In the genomic region with DNA sequence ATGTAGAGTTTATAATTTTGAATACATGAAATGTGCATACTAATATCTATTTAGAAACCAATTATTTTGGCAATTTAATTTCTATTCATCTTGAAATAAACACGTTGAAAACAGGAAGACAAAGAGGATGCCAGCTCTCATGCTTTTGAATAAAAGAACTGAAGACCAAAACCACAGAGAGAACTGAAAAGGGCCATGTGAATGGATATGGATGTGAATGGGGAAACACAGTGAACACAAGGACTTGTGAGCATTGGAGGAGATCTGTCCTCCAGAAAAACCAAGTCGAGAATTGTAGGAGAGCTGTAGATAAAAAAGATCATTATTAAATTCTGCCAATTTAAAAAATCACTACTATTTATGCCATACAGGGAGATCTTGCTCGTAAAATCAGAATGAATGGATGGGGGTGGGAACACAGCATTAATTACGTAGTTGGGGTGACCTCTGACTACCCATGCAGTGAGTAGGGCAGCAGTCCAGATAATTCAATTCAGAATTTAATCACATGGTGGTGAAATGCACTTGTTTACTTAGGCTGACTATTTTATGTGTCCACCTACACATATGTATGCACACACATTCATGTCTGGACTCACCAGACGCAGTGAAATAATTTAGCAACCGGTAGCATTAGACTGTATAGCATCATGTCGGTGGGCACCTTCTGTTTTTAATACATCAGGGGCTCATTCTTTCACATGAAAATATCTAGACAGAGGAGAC, we compare ENCODE assay signal across 23 mouse cellular contexts.
A peak's percentile ranks its signal among the peaks of the same experiment; 100 is the strongest.
DNase-seq lines count a peak whose midpoint lies in the region; ATAC-seq and TF ChIP-seq lines count a peak whose summit lies in the region.
"Had no signal": no experiment of that assay in that cellular context is flagged by ENCODE, and none has a peak within 500 bp of the region (broad histone marks: within the 10 kb centered on the region; RNA-seq: fewer than 3 reads in every experiment).

No protein-coding gene starts in this region.

- H3K4me2 ChIP-seq in forebrain, postnatal 0 days (ENCODE audit: low read depth), result no peak overlapping the region
- no peak overlapping the region for H3K4me2 ChIP-seq in midbrain, embryonic 13.5 days (replicated peaks)
- H3K4me2 ChIP-seq in forebrain, embryonic 13.5 days, result no peak overlapping the region
- H3K4me2 ChIP-seq: embryonic facial prominence, embryonic 13.5 days; heart, embryonic 11.5 days; liver, embryonic 12.5 days; lung, embryonic 14.5 days had no signal

- no peak overlapping the region for H3K9ac ChIP-seq in forebrain, postnatal 0 days
- H3K9ac ChIP-seq in midbrain, embryonic 13.5 days (replicated peaks), result no peak overlapping the region
- H3K9ac ChIP-seq in forebrain, embryonic 13.5 days, result no peak overlapping the region
- H3K9ac ChIP-seq: embryonic facial prominence, embryonic 13.5 days; limb, embryonic 12.5 days; liver, embryonic 12.5 days; lung, embryonic 14.5 days had no signal

- no peak for ATAC-seq in forebrain, postnatal 0 days
- no peak for ATAC-seq in midbrain, embryonic 13.5 days
- peak; percentile 55; the same call in 1 of the 2 replicates for ATAC-seq in forebrain, embryonic 13.5 days
- ATAC-seq: CD4-positive, CD25-positive, alpha-beta regulatory T cell, adult 4 months; liver, embryonic 12.5 days had no signal

- peaks cover 13% of the 10 kb centered on the region; the same call in 1 of the 2 replicates for H3K27me3 ChIP-seq in forebrain, embryonic 10.5 days (ENCODE audit: poor library complexity, severe bottlenecking)
- no peaks in the 10 kb centered on the region for H3K27me3 ChIP-seq in forebrain, postnatal 0 days (ENCODE audit: insufficient read depth, low read length)
- H3K27me3 ChIP-seq in midbrain, embryonic 10.5 days (ENCODE audit: low read depth, poor library complexity, severe bottlenecking), result peaks cover 2% of the 10 kb centered on the region; the same call in 1 of the 2 replicates
- no peaks in the 10 kb centered on the region for H3K27me3 ChIP-seq in midbrain, embryonic 13.5 days
- no peaks in the 10 kb centered on the region for H3K27me3 ChIP-seq in forebrain, embryonic 13.5 days
- H3K27me3 ChIP-seq: embryonic facial prominence, embryonic 13.5 days; limb, embryonic 12.5 days; liver, embryonic 12.5 days had no signal

- H3K27ac ChIP-seq in forebrain, embryonic 10.5 days, result peak overlapping the region; percentile 48
- H3K27ac ChIP-seq in forebrain, postnatal 0 days (ENCODE audit: low read depth, low read length), result no peak overlapping the region
- peak overlapping the region; percentile 28; the same call in 1 of the 2 replicates for H3K27ac ChIP-seq in midbrain, embryonic 10.5 days (replicated peaks)
- no peak overlapping the region for H3K27ac ChIP-seq in midbrain, embryonic 13.5 days
- no peak overlapping the region for H3K27ac ChIP-seq in forebrain, embryonic 13.5 days
- H3K27ac ChIP-seq: embryonic facial prominence, embryonic 13.5 days; limb, embryonic 12.5 days; liver, embryonic 12.5 days had no signal

- WGBS in forebrain, embryonic 10.5 days, result 58% methylated on average over 7 of the region's 7 CpGs
- WGBS in forebrain, postnatal 0 days, result 34% methylated on average over 7 of the region's 7 CpGs
- WGBS in midbrain, embryonic 10.5 days, result 48% methylated on average over 7 of the region's 7 CpGs
- 42% methylated on average over 7 of the region's 7 CpGs for whole genome bisulfite sequencing in midbrain, embryonic 13.5 days
- WGBS in forebrain, embryonic 13.5 days, result 30% methylated on average over 7 of the region's 7 CpGs
- 76% methylated on average over 7 of the region's 7 CpGs for WGBS in lung, adult 2 months

- no peaks in the 10 kb centered on the region for H3K36me3 ChIP-seq in forebrain, embryonic 10.5 days (replicated peaks)
- no peaks in the 10 kb centered on the region for H3K36me3 ChIP-seq in forebrain, postnatal 0 days (ENCODE audit: insufficient read depth)
- no peaks in the 10 kb centered on the region for H3K36me3 ChIP-seq in midbrain, embryonic 10.5 days
- H3K36me3 ChIP-seq in midbrain, embryonic 13.5 days, result no peaks in the 10 kb centered on the region
- no peaks in the 10 kb centered on the region for H3K36me3 ChIP-seq in forebrain, embryonic 13.5 days (ENCODE audit: poor library complexity, severe bottlenecking)
- H3K36me3 ChIP-seq: embryonic facial prominence, embryonic 13.5 days; limb, embryonic 12.5 days; liver, embryonic 12.5 days had no signal

- DNase-seq in forebrain, embryonic 10.5 days (ENCODE audit: extremely low spot score, low spot score), result no peak
- DNase-seq in forebrain, postnatal 0 days, result no peak
- DNase-seq in midbrain, embryonic 10.5 days (ENCODE audit: low spot score), result no peak
- peak; percentile 11 for DNase-seq in Muller cell, postnatal 12 days (ENCODE audit: inconsistent ontology term)
- DNase-seq in lung, adult 2 months, result no peak
- no peak for DNase-seq in layer of hippocampus, adult 18-20 months (ENCODE audit: low spot score in 2 of 2)
- DNase-seq: adrenal gland, postnatal 25 days; cerebellum, adult 9-11 months; gastrocnemius, postnatal 10 days; heart, adult 11 months; kidney, adult 2 months; kidney, postnatal 10 days; lung, embryonic 14.5 days; thymus, adult 18-20 months; thymus, postnatal 36 days had no signal

- H3K4me3 ChIP-seq in forebrain, embryonic 10.5 days, result no peak overlapping the region
- H3K4me3 ChIP-seq in forebrain, postnatal 0 days (ENCODE audit: low read depth, low read length), result no peak overlapping the region
- no peak overlapping the region for H3K4me3 ChIP-seq in midbrain, embryonic 10.5 days
- no peak overlapping the region for H3K4me3 ChIP-seq in midbrain, embryonic 13.5 days (replicated peaks)
- no peak overlapping the region for H3K4me3 ChIP-seq in forebrain, embryonic 13.5 days
- no peak overlapping the region for H3K4me3 ChIP-seq in lung, adult 2 months (replicated peaks; ENCODE audit: extremely low read depth, low read depth, low read length)
- H3K4me3 ChIP-seq: embryonic facial prominence, embryonic 13.5 days; erythroblast, embryonic 14.5 days; limb, embryonic 12.5 days; liver, embryonic 12.5 days had no signal

- TF ChIP-seq POLR2A in lung, adult 2 months (IDR thresholded peaks at IDR 0.05; ENCODE audit: borderline replicate concordance, extremely low read depth, low read depth, low read length), result no peak

- H3K4me1 ChIP-seq in forebrain, embryonic 10.5 days, result peaks cover 31% of the 10 kb centered on the region
- H3K4me1 ChIP-seq in forebrain, postnatal 0 days (ENCODE audit: insufficient read depth), result no peaks in the 10 kb centered on the region
- H3K4me1 ChIP-seq in midbrain, embryonic 10.5 days, result peaks cover 29% of the 10 kb centered on the region
- H3K4me1 ChIP-seq in midbrain, embryonic 13.5 days (replicated peaks), result peaks cover 11% of the 10 kb centered on the region
- peaks cover 16% of the 10 kb centered on the region for H3K4me1 ChIP-seq in forebrain, embryonic 13.5 days
- no peaks in the 10 kb centered on the region for H3K4me1 ChIP-seq in lung, adult 2 months (ENCODE audit: control insufficient read depth, insufficient read depth, low read length)
- H3K4me1 ChIP-seq: liver, embryonic 12.5 days had no signal

- no peak for TF ChIP-seq CTCF in forebrain, postnatal 0 days (IDR thresholded peaks at IDR 0.05; ENCODE audit: low read depth)
- TF ChIP-seq CTCF in lung, adult 2 months (IDR thresholded peaks at IDR 0.05; ENCODE audit: insufficient read depth, low read length), result no peak

- H3K9me3 ChIP-seq in forebrain, embryonic 10.5 days, result no peaks in the 10 kb centered on the region
- H3K9me3 ChIP-seq in forebrain, postnatal 0 days (ENCODE audit: low read length), result no peaks in the 10 kb centered on the region
- no peaks in the 10 kb centered on the region for H3K9me3 ChIP-seq in midbrain, embryonic 10.5 days (replicated peaks)
- no peaks in the 10 kb centered on the region for H3K9me3 ChIP-seq in midbrain, embryonic 13.5 days
- H3K9me3 ChIP-seq in forebrain, embryonic 13.5 days (replicated peaks), result no peaks in the 10 kb centered on the region
- H3K9me3 ChIP-seq: embryonic facial prominence, embryonic 13.5 days; limb, embryonic 12.5 days; liver, embryonic 12.5 days had no signal

Comparison
In these comparisons a context has a peak if more than half of its experiments do, and no peak if none do; other contexts are left out.
1. H3K27ac ChIP-seq: peak in forebrain, embryonic 10.5 days (single experiment) and midbrain, embryonic 10.5 days (single experiment); none in forebrain, postnatal 0 days (single experiment), midbrain, embryonic 13.5 days (single experiment) and forebrain, embryonic 13.5 days (single experiment).